Mouse (Mus musculus) spleen, postnatal 10 days (tissue): ENCODE data around the gene Arhgap28.
"Not testable (repeated sequence)": the region's sequence is repeated elsewhere in the genome, so short reads cannot be mapped to it uniquely, and the experiment has no call there.

ENCODE experiments used
- DNase-seq, 2 experiments: peaks; one replicate each; pipeline ENCODE4 v3.0.0; 2021 to 2022; ENCODE audit warnings: low spot score in 2 of 2

Arhgap28 gene

GRCm38 (mm10) chr17:67877599-67877998 lies 126.3 kb downstream of the Arhgap28 start:
- no peak for DNase-seq

GRCm38 (mm10) chr17:67869731-67870601 lies 134.0 kb downstream of the Arhgap28 start:
- peak; percentile 7 to 55 for DNase-seq

- no peak for DNase-seq
Observed at GRCm38 (mm10) chr17:67866541-67867241, 137.2 kb downstream of the Arhgap28 start.

- DNase-seq = no peak
Observed at GRCm38 (mm10) chr17:67866026-67866425, 137.9 kb downstream of the Arhgap28 start.

GRCm38 (mm10) chr17:67864912-67865311 lies 139.0 kb downstream of the Arhgap28 start:
- DNase-seq = no peak

GRCm38 (mm10) chr17:67864363-67864762 lies 139.6 kb downstream of the Arhgap28 start:
- DNase-seq = no peak

- peak in 1 of 2 experiments; percentile 37 for DNase-seq
Observed at GRCm38 (mm10) chr17:67861744-67862535, 142.0 kb downstream of the Arhgap28 start.

GRCm38 (mm10) chr17:67861080-67861630 lies 142.8 kb downstream of the Arhgap28 start:
- DNase-seq = no peak

GRCm38 (mm10) chr17:67841494-67841893 lies 162.4 kb downstream of the Arhgap28 start:
- DNase-seq = not testable (repeated sequence)

GRCm38 (mm10) chr17:67838948-67839347 lies 165.0 kb downstream of the Arhgap28 start:
- no peak for DNase-seq

- peak in 1 of 2 experiments; percentile 27 for DNase-seq
Observed at GRCm38 (mm10) chr17:67837351-67838090, 166.4 kb downstream of the Arhgap28 start.

GRCm38 (mm10) chr17:67836146-67836895 lies 167.6 kb downstream of the Arhgap28 start:
- DNase-seq = no peak

- no peak for DNase-seq
Observed at GRCm38 (mm10) chr17:67827431-67827830, 176.5 kb downstream of the Arhgap28 start.

GRCm38 (mm10) chr17:67816916-67817315 lies 187.0 kb downstream of the Arhgap28 start:
- no peak for DNase-seq

- DNase-seq = no peak
Observed at GRCm38 (mm10) chr17:67815720-67816119, 188.2 kb downstream of the Arhgap28 start.

- no peak for DNase-seq
Observed at GRCm38 (mm10) chr17:67813666-67814065, 190.3 kb downstream of the Arhgap28 start.

- no peak for DNase-seq
Observed at GRCm38 (mm10) chr17:67809171-67809570, 194.7 kb downstream of the Arhgap28 start.
